Mouse (Mus musculus) telencephalon, adult 2 months (tissue): ENCODE measurements around the gene Cks1b.

ENCODE experiments used
- DNase-seq: peaks from one replicate; pipeline ENCODE4 v3.0.0-alpha.2; 2011; ENCODE audit warnings: low read depth, low spot score

Cks1b gene

DNA sequence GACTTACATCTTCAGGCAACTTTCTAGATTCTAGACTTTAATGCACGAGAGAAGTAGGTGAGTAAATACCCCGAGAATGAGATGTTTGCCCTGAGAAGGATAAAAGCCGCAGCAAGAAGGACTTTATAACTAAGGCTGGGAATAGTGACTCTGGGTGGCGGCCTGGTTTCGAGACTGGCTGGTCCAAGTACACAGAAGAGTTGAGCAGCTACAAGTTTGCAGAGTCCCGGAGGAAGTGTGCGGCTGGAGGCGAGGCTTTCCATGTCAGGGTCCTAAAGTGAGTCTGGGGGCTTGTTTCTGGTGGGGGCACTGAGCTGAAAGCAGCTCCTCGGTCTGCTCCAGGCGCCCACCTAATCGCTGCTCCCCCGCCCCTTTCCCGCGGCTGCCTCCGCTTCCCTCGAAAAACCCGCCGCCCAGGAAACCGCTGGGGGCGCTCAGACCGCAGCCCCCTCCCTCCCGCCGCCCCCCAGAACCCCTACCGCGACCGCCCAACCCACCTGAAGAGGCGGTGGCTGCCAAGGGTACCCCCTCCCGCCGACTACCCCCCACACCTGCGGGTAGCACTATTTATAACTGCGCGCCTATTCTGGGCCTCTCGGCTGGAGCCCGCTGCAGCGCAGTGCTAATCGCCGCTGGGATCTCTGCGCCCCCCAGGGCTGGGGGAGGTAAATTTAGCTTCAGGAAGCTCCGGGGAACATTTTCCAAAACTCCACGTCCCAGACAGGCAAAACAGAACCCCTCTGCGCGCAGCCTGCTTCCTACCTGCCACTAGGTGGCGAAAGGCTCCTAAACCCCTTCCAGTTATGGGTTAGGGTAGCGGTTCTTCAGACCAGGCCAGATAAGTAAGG is 22.2 kb downstream of the Cks1b start:
- DNase-seq, result no peak

DNA sequence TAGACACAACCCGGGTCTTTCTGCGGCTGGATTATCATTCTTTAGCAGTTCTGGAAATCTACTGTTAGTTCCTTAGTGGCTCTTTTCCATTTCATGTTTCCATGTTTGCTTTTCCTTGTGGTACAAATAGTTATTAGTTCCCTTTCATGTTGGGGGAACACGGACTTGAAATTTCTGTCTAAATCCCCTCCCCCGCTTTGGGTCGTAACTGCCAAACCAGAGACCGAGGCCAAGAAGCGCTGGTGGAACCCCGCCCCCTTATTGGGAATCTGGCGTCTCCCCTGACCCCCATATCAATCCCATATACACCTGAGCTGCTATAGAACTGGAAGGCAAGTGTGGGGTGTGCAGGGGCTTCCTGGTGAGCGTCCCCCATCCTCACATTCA is 22.8 kb downstream of the Cks1b start:
- no peak for DNase-seq

DNA sequence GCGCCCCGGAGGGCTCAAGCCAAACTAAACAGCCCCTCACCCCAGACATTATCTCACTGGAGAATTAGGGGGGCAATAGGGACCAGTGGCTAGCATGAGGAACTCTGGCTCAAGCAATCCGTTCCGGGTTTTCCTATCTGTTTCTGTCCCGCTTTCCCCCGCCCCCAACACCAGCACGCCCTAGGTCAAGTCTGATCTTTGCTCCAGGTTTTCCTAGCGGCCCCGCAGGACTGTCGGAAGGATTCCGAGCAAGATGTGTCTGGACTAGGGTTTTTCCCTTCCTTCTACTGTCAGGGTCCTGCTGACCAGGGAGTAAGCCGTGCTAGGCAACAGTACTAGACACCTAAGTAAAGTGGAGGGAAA is 23.3 kb downstream of the Cks1b start:
- DNase-seq, result no peak

DNA sequence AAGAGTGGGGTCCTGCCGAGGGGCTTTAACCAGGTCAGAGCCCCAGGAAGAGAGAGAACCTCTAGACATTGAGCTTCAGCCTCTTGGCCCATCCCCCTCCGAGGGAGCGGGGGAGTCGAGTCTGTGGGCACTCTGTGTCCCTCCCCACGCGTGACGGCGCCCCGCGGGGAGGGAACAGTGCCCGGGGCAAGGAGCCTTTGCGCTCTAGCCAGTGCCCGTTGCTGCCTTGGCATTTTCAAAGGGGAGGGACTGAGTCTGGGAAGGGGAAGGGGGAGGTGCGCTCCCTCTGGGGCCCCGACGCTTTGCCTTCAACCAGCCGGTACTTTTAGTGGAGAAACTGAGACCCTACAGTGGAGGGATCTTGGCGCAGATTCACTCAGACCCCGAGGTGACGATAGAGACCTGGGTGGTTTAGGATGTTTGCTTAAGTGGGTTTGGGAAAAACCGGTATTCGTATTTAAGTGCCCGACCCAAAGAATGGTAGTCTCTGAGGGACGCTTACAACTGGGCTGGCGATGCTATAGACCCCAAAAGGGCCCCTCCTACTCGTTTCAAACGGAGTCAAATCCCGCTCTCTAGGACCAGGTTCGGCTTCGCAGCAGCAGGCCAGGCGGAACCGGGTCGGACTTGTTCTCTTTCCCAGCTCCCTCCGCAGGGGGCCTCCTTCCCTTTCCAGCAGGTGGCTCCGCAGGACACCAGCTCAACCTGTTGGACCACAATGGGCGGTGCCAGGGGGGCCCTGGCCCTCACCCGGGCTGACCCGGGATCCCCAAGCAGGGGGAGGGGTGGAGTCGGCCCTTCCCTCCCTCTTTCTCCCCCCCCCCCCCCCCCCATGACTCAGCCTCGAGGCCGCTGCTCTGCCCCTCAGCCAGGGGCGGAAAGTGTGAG is 23.9 kb downstream of the Cks1b start, which contains the start of gene Zbtb7b:
Zbtb7b (minus strand) TSS at position 771 of the 888 bp plus-strand sequence.
- DNase-seq, result no peak

DNA sequence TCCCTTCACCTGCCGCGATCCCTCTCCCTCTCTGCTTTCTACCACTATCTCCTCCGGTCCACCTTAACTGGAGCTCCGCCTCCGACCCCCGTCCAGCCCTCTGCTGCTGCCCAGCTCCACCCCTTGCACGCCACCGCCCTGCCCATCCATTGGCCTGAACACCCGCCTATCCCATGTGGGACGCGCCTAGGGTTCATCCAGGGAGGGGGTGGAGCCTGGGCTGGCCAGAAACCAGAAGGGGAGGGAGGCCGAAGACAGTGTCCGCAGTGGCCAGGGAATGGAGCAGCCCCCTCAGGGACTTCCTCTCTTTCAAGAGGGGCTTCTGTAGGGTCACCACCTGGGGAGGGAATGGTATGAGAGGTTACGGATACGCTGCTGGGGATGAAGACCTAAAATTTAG is 24.6 kb downstream of the Cks1b start:
- DNase-seq, result peak; percentile 92

DNA sequence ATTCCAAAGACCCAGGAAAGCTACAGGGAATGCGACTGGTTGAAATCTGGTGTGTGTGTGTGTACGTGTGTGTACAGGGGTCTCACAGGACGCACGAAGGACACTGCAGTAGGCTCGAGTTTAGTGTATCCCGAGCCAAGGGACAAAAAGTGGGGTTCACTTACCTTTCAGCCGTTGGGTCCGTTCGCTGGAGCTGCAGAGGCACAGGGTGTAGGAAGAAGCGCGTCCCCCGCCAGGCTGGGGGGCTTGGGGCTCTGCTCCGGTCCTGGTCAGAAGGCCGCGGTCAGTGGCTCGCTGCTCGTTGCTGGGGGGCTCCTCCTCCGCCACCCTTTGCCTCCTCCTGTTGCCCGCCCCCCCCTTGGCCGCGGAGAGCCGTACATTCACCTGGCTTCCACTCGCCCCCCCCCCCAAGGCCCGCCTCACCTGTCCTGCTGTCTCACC is 25.3 kb downstream of the Cks1b start:
- DNase-seq, result no peak

DNA sequence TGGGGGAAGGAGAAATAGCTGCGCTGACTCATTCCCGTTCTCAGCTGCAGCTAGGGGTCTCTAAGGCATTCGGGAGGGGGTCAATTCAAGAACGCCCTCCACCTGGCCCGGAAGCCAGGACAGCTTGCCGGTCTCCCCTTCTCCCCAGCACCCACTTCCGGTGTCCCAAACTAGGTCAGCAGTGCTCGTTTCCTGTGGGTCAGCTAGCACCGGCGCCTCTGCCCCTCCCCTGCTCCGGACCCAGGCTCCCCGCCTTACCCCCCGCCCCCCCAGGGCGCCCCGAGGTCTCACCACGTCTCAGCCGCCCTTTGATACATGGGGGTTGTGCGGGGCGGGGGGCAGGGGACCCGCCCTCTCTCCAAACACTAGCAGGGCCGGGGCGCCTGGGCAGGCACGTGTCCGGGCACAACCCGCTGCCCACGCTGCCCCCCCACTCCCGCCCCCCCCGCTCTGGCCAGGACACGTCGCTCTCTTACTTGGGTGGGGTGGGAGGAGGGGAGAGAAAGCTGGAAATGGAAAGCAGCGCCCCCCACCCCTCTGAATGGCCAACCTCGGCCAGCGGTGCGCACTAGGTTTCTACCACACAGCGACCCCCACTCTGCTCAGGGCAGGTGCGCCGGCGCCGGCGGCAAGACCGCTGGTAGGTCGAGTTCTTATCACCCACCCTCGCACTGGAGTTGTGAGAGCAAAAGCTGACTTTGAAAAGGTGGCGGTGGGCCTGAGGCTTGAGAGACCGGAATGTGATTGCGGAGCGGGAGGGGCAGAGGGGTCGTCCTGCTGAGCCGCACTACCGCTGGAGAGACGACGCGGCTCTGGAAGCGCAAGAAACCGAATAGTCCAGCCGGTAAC is 26.3 kb downstream of the Cks1b start:
- DNase-seq, result no peak

DNA sequence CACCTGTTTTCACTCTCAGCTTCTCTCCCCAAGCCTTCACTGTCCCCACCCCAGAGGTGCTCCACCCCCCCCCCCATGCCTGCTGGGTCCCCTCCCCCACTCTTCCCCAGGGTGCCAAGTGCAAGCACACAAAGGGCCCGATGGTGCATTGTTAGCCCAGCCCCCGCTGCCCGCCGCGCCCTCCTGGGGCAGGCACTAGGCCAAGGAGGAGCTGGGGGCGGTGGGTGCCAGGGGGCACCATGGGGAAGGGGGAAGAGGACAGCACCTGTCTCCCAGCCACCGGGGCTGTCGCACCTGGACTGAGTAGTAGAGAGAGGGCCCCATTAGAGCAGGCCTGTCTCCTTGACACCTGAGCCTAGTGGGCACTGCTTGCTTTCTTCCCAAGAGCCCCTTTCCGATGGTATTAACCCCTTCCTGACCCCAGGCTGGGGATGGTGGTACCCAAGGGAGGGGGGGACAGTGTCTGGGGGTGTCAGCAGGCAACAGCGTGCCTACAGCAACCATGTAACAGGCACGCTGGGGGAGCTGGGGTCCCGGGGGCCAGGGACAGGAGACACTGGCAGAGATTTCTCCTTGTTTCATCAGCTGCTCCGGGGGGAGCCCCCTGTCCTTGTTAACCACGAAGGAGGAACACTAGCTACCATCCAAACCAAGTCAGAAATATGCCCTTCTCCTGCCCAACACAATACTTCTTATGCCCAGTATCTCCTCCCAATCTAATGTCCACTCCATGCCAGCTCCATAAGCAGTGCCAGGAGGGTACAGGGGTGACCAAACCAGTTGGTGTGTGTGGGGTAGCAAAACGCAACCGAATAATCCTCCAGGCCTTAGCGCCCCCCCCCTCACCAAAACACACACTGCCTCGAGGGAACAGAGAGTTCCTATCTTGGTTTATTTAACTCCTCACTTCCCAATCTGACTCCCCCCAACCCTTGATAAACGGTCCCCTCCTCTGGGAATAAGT is 27.2 kb downstream of the Cks1b start:
- no peak for DNase-seq

DNA sequence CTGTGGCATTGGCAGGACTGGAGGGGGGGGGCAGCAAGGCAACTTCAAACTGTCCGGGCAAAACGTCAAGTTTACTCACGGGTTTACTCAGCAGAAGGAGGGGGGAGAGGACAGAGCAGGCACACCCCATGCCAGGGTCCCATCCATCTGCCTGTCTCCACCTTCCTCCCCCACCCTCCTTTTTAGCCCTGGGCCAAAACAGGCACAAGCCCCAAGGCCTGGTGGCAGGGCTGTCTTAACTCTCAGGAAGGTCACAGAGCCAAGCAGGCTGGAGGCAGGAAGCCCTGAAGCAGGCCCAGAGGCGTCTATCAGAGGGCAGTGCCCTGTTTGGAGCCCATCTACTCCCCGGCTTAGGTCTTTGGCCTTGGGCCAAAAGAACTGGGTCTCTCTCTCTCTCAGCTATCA is 28.1 kb downstream of the Cks1b start:
- DNase-seq, result no peak

DNA sequence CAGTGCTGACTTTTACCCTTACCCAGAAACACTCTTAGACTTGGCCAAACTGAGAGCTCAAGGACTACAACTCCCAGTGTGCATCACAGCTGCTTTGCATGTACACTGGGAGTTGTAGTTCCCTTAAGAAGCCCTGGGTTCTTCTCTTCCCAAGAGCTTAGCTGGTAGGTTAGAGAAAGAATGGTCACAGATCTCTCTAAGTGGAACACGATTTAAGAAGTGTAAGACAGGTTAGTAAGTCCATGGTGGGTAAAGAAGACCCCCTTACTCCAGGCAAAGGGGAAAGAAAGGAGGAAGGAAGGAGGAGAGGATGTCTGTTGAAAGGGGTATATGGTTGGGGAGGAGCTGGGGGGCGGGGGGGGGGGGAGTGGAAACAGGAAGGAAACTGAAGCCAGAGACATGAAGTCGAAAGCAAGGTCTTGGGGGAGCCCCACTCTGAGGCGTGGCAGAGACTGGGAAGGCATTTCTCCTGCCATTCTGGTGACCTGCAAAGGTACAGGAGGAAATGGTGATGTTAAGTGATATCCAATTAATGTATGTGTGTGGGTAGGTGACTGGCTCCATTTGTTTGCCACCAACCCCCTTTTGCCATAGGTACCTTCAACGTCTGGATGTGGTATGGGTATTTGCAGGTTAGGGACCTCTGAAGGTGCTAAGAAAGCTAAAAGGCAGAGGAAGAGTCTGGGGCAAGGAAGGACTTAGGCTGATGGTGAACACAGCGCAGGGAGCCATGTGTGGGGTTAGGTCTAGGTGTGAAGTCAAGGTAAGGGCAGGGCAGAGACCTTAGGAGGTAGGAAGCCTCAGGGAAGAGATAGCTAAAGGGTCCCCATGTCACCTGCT is 29.1 kb downstream of the Cks1b start:
- DNase-seq, result no peak

DNA sequence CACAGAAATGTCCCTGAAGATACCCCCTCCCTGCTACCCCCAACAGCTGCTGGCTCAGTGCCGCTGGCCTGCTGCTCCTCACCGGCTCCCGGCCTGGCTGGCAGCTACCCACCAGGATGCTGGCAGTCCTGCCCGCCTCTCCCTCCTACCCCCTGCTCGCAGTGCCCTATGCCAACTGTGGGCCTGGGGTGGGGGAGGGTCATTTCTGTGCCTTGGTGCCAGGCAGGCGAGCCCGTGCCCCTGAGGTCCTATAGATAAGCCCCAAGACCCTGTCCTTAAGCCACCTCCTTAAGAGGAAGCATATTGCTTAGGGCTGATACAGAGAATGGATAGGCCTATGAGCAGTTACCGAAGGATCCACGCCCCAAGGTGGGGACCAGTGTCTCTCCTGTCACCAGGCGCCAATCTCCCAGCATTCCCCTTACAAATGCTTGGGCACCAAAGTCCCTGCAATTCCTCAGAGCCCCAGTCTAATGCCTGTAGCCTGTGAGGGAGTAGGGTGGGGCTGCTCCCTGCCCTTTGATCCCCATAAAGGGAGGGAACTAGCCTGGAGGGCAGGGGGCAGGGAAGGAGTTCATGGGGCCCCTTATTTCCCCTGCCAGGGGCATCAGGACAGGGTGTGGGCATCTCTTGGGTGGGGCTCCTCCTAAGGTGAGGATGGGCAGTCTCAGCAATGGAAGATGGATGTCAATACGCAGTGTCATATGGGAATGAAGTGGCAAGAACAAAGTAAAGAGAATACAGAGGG is 29.9 kb downstream of the Cks1b start:
- DNase-seq, result no peak

DNA sequence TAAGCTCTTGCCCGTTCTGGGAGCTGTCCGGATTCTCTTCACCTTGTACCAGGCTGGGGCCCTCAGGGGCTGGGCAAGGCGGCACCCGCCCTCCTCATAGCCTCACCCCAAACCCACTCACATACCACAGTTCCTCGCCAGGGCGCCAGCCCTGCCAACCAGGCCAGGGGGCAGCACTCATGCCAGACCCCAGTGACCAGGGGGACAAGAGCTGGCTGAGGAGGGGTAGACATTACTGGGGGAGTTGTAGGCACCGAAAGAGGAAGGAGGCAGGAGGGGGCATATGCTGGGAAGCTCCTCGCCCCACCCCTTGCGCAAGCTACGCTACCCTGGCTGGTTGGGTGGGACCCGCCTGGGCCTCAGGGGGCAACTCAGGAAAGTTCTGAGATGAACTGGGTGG is 30.6 kb downstream of the Cks1b start:
- DNase-seq, result no peak

DNA sequence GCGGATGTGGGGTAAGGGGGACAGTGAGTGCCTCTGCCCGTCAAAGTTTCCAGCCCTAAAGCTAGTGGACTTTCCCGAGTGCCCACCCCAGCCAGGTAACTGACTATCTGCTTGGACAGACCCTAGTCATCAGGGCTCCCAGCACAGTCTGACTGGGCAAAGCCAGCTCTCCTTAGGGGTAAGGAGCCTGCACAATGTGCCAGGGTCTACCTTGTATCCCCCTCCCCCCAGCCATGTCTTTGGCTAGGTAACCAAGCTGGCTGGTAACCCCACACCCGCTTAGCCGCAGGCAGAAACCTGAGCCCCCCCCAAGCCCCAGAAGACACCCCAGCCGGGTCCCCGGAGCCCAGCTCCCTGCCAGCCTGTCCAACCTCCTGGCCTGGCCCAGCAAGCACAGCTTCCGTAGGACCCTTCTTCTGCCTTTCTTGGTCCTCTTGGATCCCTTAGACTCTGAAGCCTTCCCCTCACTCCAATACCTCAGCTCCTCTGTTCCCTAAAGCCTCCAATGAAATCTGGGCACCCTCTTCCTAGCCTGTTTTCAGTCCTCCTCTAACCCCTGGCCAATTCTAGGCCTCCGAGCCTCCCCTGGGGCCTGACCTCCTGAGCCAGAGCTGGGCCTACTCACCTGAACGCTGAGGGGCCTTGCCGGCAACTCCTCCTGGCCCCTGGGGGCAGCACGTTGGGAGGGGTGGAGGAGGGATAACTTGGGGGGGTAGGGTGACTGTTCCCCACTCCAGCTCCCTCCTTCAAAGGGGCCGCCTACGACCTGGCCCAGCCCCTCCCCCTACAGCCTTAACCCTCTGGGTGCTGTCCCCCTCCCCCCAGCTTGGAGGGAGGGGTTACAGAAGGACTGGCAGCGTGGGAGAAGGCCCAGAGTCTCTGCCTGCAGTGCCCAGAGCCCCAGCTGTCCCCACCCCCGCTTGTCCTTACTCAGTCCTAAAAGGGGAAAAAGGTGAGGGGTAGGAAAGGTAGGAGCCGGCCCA is 31.5 kb downstream of the Cks1b start:
- no peak for DNase-seq

DNA sequence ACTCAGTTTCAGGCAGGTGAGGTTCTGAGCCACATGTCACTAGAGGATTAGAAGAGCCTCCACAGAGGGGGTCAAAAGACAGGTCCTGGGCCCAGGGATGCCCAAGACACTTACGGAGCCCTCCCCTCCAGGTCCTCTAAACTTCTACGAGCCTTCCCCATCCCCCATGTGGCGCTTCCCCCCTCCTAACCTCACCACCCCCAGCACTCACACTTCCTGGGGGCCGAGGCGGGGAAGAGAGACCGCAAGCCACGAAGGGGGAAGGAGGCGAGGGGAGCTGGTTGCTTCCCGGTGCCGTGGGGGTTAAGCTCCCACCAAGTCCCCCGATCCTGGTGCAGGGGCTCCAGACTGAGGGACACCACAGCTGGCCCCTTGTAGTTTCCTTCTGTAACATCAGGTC is 32.7 kb downstream of the Cks1b start:
- no peak for DNase-seq

DNA sequence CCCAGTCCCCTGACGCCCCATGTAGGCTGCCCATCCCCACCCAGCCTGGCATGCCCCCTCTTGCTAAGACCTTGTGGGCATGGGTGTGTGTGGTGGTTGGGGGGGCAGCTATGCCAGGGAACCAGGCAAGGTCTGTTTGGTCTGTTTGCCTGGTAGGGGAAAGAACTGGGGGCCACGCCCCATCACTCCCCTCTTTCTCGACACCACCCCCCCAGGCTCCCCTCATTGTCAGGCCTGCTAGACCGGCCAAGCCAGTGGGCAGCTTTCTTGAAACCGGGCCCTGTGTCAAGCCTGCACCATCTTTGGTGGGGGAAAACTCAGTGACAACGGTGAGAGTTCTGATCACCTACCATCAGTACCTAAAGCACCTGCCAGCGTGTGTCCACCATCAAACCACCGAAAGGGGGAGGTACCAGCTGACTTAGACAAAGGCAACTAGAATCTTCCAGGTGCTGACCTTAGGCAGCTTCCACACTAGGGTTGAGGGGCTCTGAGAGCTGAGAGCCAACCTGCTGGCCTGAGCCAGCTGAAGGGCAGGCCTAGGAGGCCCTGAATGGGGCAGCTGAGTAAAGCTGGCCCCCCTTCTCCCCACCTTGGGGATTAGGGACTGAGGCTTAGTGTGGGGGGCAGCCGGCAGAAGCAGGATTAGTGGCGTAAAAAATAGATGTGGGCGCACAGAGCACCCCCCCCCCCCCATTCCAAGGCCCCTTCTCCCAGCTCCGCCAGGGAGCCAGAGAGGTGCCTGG is 33.7 kb downstream of the Cks1b start:
- DNase-seq, result no peak

DNA sequence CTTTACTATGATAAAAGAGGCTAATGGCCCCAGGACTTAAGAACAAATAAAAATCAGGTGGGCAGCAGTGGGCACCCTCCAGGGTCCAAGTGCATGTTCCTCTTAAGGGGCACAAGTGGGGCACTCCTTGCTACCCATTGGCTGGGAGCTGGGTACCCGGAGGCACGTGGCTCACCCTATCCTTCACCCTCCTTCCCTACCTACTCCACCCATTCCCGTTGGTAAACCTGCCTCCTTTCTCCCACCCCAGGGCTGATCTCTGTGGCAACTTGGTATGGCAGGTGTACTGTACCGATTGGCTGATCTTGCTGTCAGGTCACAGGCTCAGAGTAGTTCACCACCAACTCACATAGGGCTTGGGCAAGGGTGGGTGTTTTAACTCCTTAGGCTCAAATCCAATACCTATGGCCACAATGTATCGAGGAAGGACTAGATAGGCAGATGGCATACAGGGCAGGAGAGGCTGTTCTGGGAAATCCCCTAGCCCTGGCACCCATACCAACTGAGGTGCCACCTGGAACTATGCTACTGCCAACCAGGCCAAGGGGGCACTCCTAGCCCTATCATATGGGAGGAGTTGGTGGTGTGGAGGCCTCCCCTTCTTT is 34.4 kb downstream of the Cks1b start:
- no peak for DNase-seq

DNA sequence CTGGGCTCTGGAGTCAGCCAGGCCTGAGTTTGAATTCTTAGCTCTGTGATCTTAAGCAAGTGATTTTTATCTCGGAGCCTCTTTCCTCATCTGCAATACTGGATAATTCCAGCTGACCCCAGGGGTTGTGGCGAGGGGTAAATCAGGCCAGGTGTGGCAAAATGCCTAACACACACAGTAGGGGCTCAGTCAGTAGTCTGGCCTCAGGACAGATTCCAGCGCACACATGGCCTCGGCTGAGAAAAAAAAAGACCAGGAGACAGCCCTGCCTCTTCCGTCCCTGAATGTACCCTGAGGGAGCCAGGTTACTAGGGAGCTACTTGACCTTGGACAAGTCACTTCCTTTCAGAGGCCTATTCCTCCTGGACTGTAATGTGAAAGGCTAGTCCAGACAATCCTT is 35.2 kb downstream of the Cks1b start:
- no peak for DNase-seq
